Mouse (Mus musculus) heart, embryonic 16.5 days (tissue): Measurements from ENCODE around the gene Pbx1. TPM values are rescaled to one million over a fixed set of nuclear protein-coding genes. Genes with fewer than 3 reads are reported as not detected.

Experiments
- ATAC-seq: fragments of 200-750 bp; cut with Nextera tagmentation; replicated peaks from 2 replicates; pipeline ENCODE4 v1.8.0; 2017; ENCODE audit warnings: moderate number of reproducible peaks; ENCODE audit not compliant: insufficient read depth, low FRiP score; ENCODE audit errors: extremely low read depth
- H3K27ac ChIP-seq: fragments of 300-500 bp; sonication (generic); 2 replicates; pipeline ENCODE4 v1.5.1; 2014; ENCODE audit warnings: mild to moderate bottlenecking, low read length, control low read depth, moderate library complexity
- H3K27me3 ChIP-seq: fragments of 300-500 bp; sonication (generic); 2 replicates; pipeline ENCODE4 v1.6.1; 2014; ENCODE audit warnings: low read length, mixed read lengths; ENCODE audit not compliant: control insufficient read depth, insufficient read depth
- H3K36me3 ChIP-seq: fragments of 300-500 bp; sonication (generic); 2 replicates; pipeline ENCODE4 v1.6.1; 2014; ENCODE audit not compliant: control insufficient read depth, insufficient read depth
- H3K4me1 ChIP-seq: fragments of 300-500 bp; sonication (generic); 2 replicates; pipeline ENCODE4 v1.6.1; 2014; ENCODE audit warnings: low read length, mixed read lengths; ENCODE audit not compliant: control insufficient read depth, insufficient read depth
- H3K4me2 ChIP-seq: fragments of 300-500 bp; sonication (generic); 2 replicates; pipeline ENCODE4 v1.6.1; 2014; ENCODE audit warnings: low read depth, mild to moderate bottlenecking, control low read depth, low read length
- H3K4me3 ChIP-seq: fragments of 300-500 bp; sonication (generic); 2 replicates; pipeline ENCODE4 v1.5.1; 2014; ENCODE audit warnings: mild to moderate bottlenecking, control low read depth, low read length
- H3K9ac ChIP-seq: fragments of 300-500 bp; sonication (generic); 2 replicates; pipeline ENCODE4 v1.6.1; 2014; ENCODE audit warnings: low read length, control low read depth
- H3K9me3 ChIP-seq: fragments of 300-500 bp; sonication (generic); replicated peaks from 2 replicates; pipeline ENCODE4 v1.6.1; 2016; ENCODE audit warnings: low read length; ENCODE audit not compliant: control insufficient read depth
- WGBS: fragments of 180-500 bp; shearing (Covaris S2); extraction: QIAGEN DNeasy Blood & Tissue Kit; methylation state at CpG from one replicate; pipeline ENCODE4 v1.1.7; 2014; 5-methylcytosine and 5-hydroxymethylcytosine counted together
- polyA plus RNA-seq: library from polyadenylated mRNA; unstranded; fragments of >200 nt; fragmentation: Nextera tagmentation; extraction: Ambion mirVana; gene quantifications from 2 replicates; pipeline ENCODE4 v1.2.1, GENCODE M21; 2015

The Pbx1 gene
- polyA plus RNA-seq, 1 experiment from 2014 or later = 18.0 TPM

DNA sequence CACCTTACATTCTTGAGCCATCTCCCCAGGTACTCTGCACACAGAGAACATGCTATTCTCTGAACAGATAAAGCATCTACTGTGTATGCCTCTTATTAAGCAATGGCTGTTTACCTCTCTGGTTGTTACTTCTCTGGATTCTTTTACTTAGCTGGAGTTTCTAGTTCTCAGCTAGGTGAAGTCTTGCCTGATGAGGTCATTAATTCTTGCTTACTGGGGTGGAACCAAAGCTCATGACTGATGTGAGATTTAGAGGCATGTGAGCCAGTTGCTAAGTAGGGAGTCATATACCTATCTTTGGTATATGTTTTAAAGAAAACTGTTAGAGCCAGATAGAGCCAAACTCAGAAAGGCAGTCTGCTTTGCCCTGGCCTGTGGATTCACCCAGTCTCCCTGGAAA is 298.4 kb downstream of the Pbx1 start:
- Histone ChIP-seq H3K9me3 (no peaks in the 10 kb centered on the region), H3K4me1 (no peaks in the 10 kb centered on the region), H3K27me3 (no peaks in the 10 kb centered on the region), H3K4me2 (no peak overlapping the region), H3K9ac (no peak overlapping the region), H3K27ac (no peak overlapping the region), H3K36me3 (no peaks in the 10 kb centered on the region), H3K4me3 (no peak overlapping the region)
- no peak for ATAC-seq

DNA sequence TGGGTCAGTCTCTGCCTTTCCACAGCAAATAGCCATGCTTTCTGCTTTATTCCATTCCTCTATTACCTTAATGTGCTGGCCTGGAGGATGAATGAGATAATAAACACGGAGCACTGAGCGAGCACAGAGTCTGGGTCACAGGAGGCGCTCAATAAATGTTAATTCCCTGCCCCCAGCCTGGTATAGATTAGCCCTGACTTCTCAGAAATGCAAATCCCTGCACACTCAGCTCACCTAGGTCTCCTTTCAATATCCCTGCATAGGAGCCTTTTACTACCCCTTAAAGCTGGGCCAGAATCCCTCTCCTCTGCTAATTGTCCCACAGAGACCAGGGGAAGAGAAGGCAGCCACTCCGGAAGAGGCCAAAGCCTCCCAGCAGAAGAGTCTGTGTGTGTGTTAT is 304.1 kb downstream of the Pbx1 start:
- no peaks in the 10 kb centered on the region for H3K9me3 ChIP-seq
- no peak overlapping the region for H3K4me2 ChIP-seq
- H3K36me3 ChIP-seq = no peaks in the 10 kb centered on the region
- no peak overlapping the region for H3K27ac ChIP-seq
- H3K9ac ChIP-seq = no peak overlapping the region
- no peak overlapping the region for H3K4me3 ChIP-seq
- ATAC-seq = no peak
- H3K27me3 ChIP-seq = no peaks in the 10 kb centered on the region
- H3K4me1 ChIP-seq = no peaks in the 10 kb centered on the region
- 66% methylated on average over 4 of the region's 4 CpGs for WGBS

- H3K4me3 ChIP-seq = no peak overlapping the region
- no peak overlapping the region for H3K27ac ChIP-seq
- H3K9ac ChIP-seq = no peak overlapping the region
- 60% methylated on average over 5 of the region's 5 CpGs for WGBS
- no peaks in the 10 kb centered on the region for H3K4me1 ChIP-seq
- ATAC-seq = no peak
- no peaks in the 10 kb centered on the region for H3K27me3 ChIP-seq
- H3K36me3 ChIP-seq = no peaks in the 10 kb centered on the region
- no peak overlapping the region for H3K4me2 ChIP-seq
- no peaks in the 10 kb centered on the region for H3K9me3 ChIP-seq
These were observed 307.2 kb downstream of the Pbx1 start for GRCm38 (mm10) chr1:168124643-168125490.

- H3K27me3 ChIP-seq = no peaks in the 10 kb centered on the region
- 73% methylated on average over 5 of the region's 5 CpGs for WGBS
- H3K9me3 ChIP-seq = no peaks in the 10 kb centered on the region
- no peak overlapping the region for H3K27ac ChIP-seq
- H3K4me3 ChIP-seq = no peak overlapping the region
- no peak overlapping the region for H3K9ac ChIP-seq
- H3K36me3 ChIP-seq = no peaks in the 10 kb centered on the region
- no peaks in the 10 kb centered on the region for H3K4me1 ChIP-seq
- ATAC-seq = no peak
- no peak overlapping the region for H3K4me2 ChIP-seq
These were observed 314.0 kb downstream of the Pbx1 start for GRCm38 (mm10) chr1:168118077-168118476.

- no peak overlapping the region for H3K4me3 ChIP-seq
- no peak overlapping the region for H3K27ac ChIP-seq
- 84% methylated on average over 4 of the region's 4 CpGs for WGBS
- H3K9ac ChIP-seq = no peak overlapping the region
- no peaks in the 10 kb centered on the region for H3K9me3 ChIP-seq
- H3K4me1 ChIP-seq = no peaks in the 10 kb centered on the region
- H3K36me3 ChIP-seq = no peaks in the 10 kb centered on the region
- ATAC-seq = no peak
- no peaks in the 10 kb centered on the region for H3K27me3 ChIP-seq
- H3K4me2 ChIP-seq = no peak overlapping the region
These were observed 314.7 kb downstream of the Pbx1 start for GRCm38 (mm10) chr1:168117367-168117766.

DNA sequence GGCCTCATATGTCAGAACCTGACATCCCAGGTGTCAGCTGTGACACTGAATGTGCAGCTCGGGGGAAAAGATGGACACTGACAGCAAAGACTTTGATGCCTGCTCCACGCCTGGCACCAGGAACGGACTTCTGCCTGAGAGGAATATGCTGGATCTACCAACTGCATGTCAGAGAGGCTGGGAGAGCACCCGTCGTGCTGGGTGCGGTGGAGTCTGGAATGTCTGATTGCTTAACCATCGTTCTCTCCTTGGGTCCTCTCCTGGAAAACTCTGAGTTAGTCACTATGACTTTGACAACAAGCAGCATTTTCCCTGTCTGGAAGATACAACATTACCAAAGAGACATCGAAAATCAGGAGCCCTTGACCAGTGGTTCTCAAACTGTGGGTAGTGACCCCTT is 322.3 kb downstream of the Pbx1 start:
- no peak for ATAC-seq
- Histone ChIP-seq H3K9me3 (no peaks in the 10 kb centered on the region; the same call in 1 of the 2 replicates), H3K4me3 (no peak overlapping the region), H3K36me3 (no peaks in the 10 kb centered on the region), H3K9ac (no peak overlapping the region), H3K4me2 (no peak overlapping the region), H3K27ac (no peak overlapping the region), H3K4me1 (no peaks in the 10 kb centered on the region; the same call in 1 of the 2 replicates), H3K27me3 (no peaks in the 10 kb centered on the region)
- WGBS = 63% methylated on average over 8 of the region's 8 CpGs

DNA sequence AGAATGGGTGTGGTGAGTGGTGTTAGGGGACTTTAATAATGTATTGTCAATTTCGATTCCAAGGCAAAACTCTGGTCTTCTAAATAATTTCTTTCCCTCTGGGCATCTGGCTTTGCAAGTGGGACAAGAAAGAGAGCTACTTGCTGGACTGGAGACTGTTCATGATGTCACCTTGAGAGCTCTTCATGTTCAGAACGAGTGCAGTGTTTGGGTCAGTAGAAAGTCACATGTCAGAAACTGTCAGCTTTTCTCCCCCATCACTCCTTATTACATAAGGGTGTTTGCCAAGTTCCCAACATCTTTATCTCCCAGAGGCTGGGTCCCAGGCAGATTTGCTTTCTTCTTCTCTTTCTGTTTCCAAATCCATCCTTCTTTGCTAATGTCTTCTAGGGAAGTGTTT is 328.2 kb downstream of the Pbx1 start:
- H3K27me3 ChIP-seq = no peaks in the 10 kb centered on the region
- no peak overlapping the region for H3K27ac ChIP-seq
- no peak overlapping the region for H3K4me2 ChIP-seq
- WGBS = 47% methylated on average over 2 of the region's 2 CpGs
- H3K4me3 ChIP-seq = no peak overlapping the region
- no peaks in the 10 kb centered on the region for H3K4me1 ChIP-seq
- H3K9ac ChIP-seq = no peak overlapping the region
- H3K9me3 ChIP-seq = no peaks in the 10 kb centered on the region; the same call in 1 of the 2 replicates
- H3K36me3 ChIP-seq = no peaks in the 10 kb centered on the region
- ATAC-seq = no peak

- WGBS = 68% methylated on average over 3 of the region's 3 CpGs
- Histone ChIP-seq H3K9me3 (no peaks in the 10 kb centered on the region; the same call in 1 of the 2 replicates), H3K9ac (no peak overlapping the region), H3K27ac (no peak overlapping the region), H3K4me3 (no peak overlapping the region), H3K27me3 (no peaks in the 10 kb centered on the region), H3K4me1 (no peaks in the 10 kb centered on the region), H3K36me3 (no peaks in the 10 kb centered on the region), H3K4me2 (no peak overlapping the region)
- ATAC-seq = no peak
These were observed 330.6 kb downstream of the Pbx1 start for GRCm38 (mm10) chr1:168101514-168101913.

DNA sequence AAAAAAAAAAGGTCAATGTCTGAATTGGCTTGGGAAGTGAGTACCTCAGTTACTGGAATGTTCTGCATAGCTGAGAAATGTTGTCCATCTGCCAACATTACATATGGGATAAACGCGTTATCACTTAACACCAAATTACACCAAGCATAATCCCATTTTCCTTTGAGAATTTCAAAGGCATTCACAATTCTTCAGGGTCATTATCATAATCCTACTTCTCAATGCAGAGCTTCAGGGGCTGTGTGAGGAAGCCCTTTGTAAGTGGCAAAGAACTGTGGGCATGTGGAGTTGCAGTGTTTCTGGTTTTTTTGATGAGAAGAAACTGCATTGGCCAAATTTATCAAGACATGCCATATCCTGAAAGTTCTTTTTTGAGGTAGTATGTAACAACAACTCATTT is 333.3 kb downstream of the Pbx1 start:
- ATAC-seq = no peak
- H3K4me2 ChIP-seq = no peak overlapping the region
- H3K9ac ChIP-seq = no peak overlapping the region
- no peaks in the 10 kb centered on the region for H3K4me1 ChIP-seq
- no peaks in the 10 kb centered on the region; the same call in 1 of the 2 replicates for H3K9me3 ChIP-seq
- no peaks in the 10 kb centered on the region for H3K36me3 ChIP-seq
- no peak overlapping the region for H3K4me3 ChIP-seq
- no peak overlapping the region for H3K27ac ChIP-seq
- WGBS = 81% methylated on average over 2 of the region's 2 CpGs
- no peaks in the 10 kb centered on the region for H3K27me3 ChIP-seq
